Mouse (Mus musculus) embryonic stem cell, embryonic (primary cell): ENCODE results near the gene Gm20388.

Source experiments
- CTCF ChIA-PET, 4 experiments: fragments of 300-600 bp in 2 of 4; fragments of 350-600 bp in 2 of 4; sonication (Branson Sonifier 250); formaldehyde crosslinking; loops; one replicate each; lab custom pipeline; 2022; ENCODE audit warnings: inconsistent platforms in 2 of 4; lab: Charles Lee
- POLR2A ChIA-PET, 4 experiments: fragments of 300-600 bp in 2 of 4; fragments of 350-600 bp in 2 of 4; sonication (Branson Sonifier 250); formaldehyde crosslinking; loops; one replicate each; lab custom pipeline; 2022; ENCODE audit warnings: antibody characterized with exemption in 4 of 4, inconsistent platforms in 1 of 4; lab: Charles Lee

Gene Gm20388

DNA sequence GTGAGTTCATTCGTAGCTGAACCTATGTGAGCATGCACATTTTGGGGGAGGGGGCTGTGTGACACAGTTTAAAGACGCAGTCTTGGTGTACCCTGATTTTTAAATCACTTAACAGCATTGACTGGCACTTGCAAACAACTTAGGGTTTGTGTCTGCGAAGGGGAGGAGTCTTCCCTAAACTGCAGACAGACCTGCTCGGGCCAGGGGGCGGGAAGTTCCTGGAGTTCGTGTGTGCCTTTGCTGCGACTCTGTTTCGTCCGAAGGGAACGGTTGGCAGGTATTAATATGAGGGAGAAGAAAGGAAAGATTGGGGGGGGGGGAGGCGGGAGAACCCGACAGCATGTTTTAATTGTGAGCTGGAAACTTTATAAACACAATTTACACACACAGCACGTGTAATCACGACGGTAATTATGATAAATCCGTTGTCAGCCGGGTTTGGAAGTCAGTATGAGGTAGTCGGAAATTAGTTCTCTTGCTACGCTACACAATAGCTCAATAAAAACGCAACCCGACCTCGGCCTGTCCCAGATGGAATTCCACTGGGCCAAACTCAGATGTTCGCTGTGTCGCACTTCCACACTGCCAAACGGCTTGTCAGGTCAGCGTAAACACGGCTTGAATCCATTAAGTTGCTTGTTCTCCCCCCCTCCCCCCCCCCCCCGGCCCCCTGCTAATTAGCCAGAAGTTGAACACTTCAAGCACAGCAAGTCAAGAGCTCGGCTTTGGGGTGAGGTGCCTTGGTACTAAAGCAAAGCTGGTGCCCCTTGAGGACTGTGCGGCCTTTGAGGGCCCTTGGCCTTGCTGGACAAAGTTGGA lies 1264.3 kb downstream of the Gm20388 start:
- CTCF ChIA-PET: interaction anchor here (0.5 to 1.5 kb wide), 31 partner anchors 9 to 432 kb away, joined by 3 to 8 read pairs (median 3); no protein-coding TSS in a partner anchor
- POLR2A ChIA-PET: interaction anchor here in 3 of 4 experiments (0.7 to 1.0 kb wide), 3 partner anchors 12 to 96 kb away, joined by 3 to 4 read pairs (median 3); no protein-coding TSS in a partner anchor

DNA sequence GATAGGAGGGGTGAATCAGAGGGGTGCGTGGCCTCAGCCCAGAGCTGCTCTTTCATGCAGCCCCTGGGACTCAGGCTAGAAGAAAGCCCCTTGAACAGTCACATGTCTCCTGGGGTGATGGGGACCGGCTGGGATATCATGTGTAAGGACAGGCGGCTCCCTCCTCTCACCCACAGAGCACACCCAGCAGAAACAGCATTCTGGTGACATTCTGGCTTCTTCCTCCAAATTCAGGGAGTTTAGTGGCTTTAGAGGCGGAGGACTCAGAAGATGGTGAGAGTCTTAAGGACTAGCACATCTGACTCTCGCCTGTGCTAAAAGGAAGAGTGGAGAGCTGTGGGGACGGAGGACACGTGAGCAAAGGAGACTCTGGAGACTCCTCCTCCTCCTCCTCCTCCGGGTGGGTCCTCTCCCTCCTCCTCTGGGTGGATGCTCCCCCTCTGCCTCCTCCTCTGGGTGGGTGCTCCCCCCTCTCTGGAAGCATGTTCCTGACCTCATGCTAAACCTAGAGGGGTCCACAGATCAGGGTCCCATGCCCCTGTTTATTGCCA lies 1265.0 kb downstream of the Gm20388 start:
- POLR2A ChIA-PET: interaction anchor here in 1 of 4 experiments (0.9 kb wide), 1 partner anchor 12 kb away, joined by 3 read pairs; no protein-coding TSS in a partner anchor
- CTCF ChIA-PET: interaction anchor here in 1 of 4 experiments (0.7 to 1.1 kb wide), 2 partner anchors 71 to 432 kb away, joined by 3 read pairs; no protein-coding TSS in a partner anchor

DNA sequence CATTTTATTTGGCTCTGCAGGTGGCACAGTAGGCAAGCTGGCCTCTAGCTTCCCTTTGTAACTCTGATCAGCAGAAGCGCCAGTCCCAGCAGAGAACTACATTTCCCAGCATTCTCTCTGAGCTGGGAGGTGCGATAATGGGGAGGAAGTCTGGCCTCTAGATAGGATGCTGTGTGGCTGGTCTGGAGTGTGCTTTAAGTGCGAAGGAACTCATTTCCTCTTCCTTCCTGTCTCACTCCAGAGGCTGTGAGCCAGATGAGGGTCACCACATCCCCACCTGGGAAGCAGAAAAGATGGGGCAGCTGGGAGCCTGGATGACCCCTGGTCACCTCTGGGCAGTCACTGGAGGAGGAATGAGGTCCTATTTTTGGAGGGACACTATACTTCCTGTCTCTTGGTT lies 1265.7 kb downstream of the Gm20388 start:
- ChIA-PET CTCF (interaction anchor here in 1 of 4 experiments (1.1 kb wide), 1 partner anchor 72 kb away, joined by 3 read pairs; no protein-coding TSS in a partner anchor), POLR2A (interaction anchor here in 1 of 4 experiments (0.6 kb wide), 1 partner anchor 14 kb away, joined by 17 read pairs; no protein-coding TSS in a partner anchor)

DNA sequence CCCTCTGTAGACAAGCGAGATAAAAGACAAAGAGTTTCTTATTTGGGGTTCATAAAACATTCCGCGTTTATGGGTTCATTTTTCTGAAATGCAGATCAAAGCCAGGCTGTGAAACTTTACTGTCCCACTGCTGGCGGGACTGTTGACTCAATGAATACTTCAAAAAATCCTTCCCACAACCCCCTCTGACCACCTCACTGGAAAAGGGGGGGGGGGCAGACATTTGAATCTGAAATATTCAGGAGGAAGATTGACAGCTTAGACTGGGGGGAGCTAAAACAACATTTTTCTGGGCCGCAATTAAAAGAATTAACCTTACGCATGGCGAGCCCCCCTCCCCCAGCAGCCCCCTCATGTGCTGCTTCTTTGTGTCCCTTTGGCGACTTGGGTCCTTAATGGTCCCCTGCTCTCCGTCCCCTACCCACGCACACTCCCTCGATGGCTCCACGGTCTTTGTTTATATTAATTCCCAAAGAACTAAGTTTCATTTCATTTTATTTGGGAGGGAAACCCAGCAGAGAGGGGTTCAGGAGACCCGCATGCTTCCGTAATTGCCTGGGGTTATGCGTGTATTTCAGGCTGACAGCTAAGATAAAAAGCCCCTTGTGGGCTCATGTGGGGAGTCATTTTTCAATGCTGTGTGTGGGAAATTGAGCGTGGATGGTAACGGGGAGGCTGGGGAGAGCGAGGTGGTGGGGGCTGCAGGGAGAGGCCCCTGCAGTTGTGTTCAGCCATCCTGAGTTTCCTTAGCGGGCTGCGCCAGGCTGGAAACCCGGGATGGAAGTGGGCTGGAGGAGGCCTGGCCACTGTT lies 1270.0 kb downstream of the Gm20388 start:
- ChIA-PET POLR2A (no interaction called here), CTCF (interaction anchor here in 1 of 4 experiments (0.6 kb wide), 1 partner anchor 202 kb away, joined by 3 read pairs; no protein-coding TSS in a partner anchor)

DNA sequence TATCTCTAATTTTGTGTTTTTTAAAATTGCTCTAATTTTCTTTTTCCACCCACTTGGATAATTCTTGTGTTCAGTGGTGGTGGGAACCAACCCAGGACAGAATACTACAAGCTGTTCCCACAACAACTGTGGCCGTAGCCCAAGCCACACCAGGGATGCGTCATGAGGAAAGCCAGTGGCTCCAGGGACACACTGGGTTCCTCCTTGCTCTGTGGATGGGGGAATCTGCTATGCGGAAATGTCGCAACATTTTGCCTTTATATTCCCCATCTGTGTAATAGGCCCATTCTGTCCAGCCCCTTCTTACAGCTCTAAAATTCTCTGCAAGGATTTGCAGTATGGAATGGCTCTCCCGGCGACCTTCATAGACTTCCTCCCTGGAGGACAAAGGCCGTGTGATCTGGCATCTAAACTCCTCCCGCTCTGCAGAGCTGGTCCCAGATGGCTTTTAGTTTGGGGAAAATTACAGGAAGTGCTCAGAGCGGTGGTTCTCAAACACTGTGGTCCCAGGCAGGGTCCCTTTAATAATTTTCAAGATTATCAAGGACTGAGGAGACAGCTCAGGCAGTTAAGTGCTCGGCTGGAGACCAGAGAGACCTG lies 1270.7 kb downstream of the Gm20388 start:
- POLR2A ChIA-PET: no interaction called here
- CTCF ChIA-PET: no interaction called here

DNA sequence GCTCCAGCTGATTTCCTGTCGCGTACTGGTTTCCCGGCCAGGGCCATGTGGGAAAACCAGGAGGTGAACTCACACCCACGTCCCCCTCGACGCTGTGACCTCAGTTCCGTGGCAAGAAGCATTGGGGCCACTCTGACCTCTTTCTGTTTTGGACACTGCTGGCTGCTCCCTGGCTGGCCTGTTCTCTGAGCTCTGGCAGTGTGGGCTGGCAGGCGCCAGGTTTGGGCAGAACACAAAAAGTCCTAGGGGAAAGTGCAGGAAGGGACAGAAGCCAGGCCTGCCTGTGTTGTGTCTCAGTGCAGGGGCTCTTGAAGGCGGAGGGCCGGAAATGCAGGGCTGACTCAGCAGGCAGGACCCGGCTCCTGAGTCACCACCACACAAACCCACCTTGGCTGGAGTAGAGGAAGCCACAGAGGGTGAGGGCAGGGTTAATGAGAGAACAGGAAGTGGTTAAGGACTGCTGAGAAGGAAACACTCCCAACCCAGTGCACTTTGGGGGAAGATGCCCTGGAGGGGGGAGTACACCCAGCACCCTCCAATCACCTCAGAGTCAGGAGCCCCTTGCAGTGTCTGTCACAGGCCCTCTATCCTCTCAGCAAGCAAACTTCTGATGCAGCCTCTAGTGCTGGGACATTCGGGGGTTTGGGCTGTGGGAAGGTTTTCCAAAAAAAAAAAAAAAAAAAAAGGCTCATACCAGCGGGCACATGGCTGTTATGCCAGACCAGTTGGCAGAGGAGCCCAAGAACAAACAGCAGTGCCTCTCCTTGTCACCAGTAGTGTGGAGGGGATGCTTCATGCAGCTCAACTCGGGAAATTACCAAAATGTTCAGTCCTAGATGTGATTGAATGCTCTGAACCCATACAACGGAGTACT lies 1277.1 kb downstream of the Gm20388 start:
- ChIA-PET POLR2A (interaction anchor here in 2 of 4 experiments (0.5 to 0.7 kb wide), 2 partner anchors 13 to 48 kb away, joined by 3 to 9 read pairs; no protein-coding TSS in a partner anchor), CTCF (interaction anchor here in 3 of 4 experiments (0.6 to 1.3 kb wide), 3 partner anchors 27 to 866 kb away, joined by 4 to 5 read pairs (median 4); no protein-coding TSS in a partner anchor)

DNA sequence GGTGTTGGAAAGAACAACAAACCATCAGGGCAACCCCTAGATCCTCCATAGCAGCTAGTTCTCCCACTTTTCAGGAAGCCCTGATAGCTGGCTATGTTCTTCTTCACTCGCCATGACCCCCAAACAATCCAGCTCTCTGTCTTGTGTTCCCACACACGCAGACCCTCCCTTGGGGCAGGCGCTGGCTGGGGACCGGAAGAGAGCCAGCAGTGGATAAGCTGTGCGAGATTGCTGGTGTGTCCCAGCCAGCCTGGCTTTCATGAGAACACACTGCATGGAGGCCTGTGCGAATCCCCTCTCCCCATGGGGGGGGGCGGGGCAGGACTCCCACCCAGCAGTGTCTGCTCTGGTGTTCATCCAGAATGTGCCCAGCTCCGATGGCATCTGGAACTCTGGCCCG lies 1278.4 kb downstream of the Gm20388 start:
- POLR2A ChIA-PET: interaction anchor here in 1 of 4 experiments (0.6 kb wide), 1 partner anchor 43 kb away, joined by 4 read pairs; no protein-coding TSS in a partner anchor
- CTCF ChIA-PET: no interaction called here

DNA sequence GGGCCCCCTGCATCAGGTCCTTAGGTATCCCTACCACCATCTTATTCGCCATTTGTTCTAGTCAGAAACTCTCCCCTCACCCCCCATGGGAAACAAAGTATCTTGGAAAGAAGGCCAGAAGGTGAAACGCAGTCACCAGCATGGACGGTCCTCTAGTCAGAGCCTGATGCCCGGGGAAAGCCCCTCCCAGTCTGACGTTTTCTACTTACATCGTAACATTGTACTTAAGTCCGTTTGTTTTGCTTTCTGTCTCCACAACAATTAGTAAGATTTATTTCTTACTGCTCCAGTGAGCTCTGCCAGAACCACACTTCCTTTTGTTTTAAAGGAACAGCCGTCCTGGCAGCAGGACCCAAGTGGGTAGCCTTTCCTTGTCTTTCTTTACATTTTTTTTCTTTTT lies 1281.8 kb downstream of the Gm20388 start:
- CTCF ChIA-PET: interaction anchor here in 1 of 4 experiments (1.0 kb wide), 1 partner anchor 12 kb away, joined by 3 read pairs; no protein-coding TSS in a partner anchor
- POLR2A ChIA-PET: interaction anchor here in 1 of 4 experiments (0.6 kb wide), 1 partner anchor 1441 kb away, joined by 3 read pairs; no protein-coding TSS in a partner anchor

DNA sequence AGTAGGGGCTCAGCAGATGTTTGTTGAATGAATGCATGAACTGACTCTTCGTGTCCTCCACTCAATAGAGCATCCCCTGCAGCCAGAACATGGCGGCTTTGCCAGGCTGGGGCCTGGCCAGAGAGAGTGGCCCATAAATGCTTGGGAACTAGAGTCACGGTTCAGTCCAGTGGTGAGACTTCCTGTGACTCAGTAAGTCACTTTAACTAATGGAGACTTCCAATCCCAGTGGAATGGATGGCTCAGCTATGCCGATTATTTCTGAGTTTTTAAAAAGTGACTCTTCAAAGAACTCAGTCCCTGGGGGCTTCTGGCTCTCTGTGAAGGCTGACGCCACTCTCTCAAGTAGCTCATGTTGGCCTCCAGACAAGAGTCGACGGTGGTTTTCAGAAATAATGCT lies 1285.3 kb downstream of the Gm20388 start:
- CTCF ChIA-PET: interaction anchor here in 2 of 4 experiments (0.7 to 1.3 kb wide), 2 partner anchors 22 to 337 kb away, joined by 3 to 4 read pairs; no protein-coding TSS in a partner anchor
- POLR2A ChIA-PET: no interaction called here

DNA sequence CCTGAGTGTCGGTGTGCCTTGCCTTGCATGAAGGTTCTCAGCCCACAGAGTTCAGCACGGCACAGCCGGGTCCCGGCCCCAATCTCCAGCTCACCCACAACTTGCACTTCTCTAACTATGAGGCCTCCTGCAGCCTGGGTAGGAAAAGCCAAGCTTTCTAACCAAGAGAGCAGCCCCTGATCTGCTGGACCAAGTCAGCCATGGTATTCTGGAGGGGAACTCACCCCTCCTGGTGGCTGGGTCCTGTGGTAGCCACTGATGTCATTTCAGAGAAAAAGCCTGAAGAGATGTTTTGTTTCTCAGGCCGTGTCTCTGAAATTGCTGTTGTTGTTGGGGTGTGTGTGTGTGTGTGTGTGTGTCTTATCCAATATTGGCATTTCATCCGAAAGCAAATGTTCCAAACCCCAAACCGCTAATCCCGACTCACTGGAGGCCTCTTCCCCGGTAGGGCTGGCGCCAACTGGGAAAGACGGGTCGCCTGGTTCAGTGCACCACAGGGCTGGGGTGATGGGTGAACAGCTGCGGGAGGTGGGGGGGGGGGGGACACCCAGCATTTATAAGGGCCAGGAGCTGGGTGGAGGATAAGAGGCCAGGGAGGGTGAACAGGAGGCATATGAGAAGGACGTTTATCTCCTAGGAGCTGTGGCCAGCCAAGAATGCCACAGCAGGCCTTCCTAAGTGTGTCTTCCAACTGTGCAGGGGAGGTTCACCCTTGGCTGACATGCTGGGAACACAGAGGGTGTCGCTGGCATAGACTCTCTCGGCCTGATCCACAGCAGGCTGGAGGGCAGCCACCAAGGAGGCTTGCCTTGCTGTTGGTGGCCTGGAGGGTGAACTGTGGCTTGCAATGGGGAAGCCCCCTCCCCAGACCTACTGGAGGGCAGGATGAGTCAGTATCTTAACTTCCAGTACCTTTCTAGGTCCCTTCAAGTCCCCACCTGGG lies 1286.4 kb downstream of the Gm20388 start:
- ChIA-PET CTCF (interaction anchor here in 3 of 4 experiments (0.7 to 0.8 kb wide), 3 partner anchors 18 to 657 kb away, joined by 3 to 4 read pairs (median 3); no protein-coding TSS in a partner anchor), POLR2A (no interaction called here)

DNA sequence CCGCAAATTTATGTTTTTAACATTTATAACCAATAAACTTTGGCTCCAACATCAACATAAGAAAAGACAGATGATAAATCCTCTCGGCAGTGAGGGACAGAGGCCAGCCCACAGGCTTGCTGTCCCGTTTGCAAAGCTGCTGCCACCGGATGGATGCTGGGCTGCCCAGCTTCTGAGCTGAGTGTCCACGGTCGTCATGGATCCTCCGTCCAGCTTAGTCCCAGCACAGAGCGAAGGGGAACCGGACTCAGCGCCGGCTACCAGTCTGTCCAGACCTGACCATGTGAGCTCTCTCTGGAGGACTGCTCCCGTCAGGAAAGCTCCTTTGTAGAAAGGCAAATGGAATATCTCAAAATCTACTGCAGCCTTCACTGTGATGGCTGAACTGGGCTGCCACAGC lies 1289.4 kb downstream of the Gm20388 start:
- ChIA-PET CTCF (interaction anchor here in 3 of 4 experiments (0.5 to 1.2 kb wide), 4 partner anchors 15 to 18 kb away, joined by 3 to 5 read pairs (median 3); no protein-coding TSS in a partner anchor), POLR2A (no interaction called here)

DNA sequence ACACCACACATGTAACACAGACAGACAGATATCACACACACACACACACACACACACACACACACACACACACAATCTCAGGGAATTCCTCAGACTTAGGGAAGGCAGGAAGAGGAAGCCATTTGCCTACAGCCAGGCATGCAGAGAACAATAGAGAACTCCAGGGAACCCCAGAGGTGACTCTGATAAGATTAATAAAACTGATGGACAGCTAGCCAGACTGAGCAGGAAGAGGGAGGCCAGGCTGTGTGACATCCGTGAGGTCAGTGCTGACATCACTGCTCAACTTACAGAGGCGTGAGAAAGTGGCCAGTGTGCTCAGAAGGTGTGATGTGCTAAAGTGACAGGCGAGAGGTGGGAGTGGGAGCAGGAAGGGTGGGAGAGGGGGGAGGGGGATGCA lies 1290.3 kb downstream of the Gm20388 start:
- POLR2A ChIA-PET: no interaction called here
- CTCF ChIA-PET: no interaction called here

DNA sequence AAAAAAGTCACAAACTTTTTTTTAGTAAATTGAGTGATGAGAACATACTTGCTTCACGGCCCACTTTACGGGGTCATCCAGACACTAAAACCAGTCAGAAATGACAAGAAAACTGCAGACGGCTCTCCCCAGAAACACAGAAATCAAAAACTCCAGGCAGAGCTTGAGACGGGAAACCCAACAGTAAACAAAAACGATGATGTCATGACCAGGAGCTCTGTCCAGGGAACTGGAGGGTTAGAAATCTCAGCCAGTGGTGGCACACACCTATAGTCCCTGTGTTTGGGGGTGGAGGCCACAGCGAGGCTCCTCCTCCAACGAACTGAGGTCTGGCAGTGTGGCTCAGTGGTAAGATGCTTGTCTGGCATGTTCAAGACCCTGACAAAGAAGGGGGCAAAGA lies 1291.0 kb downstream of the Gm20388 start:
- CTCF ChIA-PET: interaction anchor here in 1 of 4 experiments (0.7 kb wide), 1 partner anchor 303 kb away, joined by 4 read pairs; no protein-coding TSS in a partner anchor
- POLR2A ChIA-PET: no interaction called here

DNA sequence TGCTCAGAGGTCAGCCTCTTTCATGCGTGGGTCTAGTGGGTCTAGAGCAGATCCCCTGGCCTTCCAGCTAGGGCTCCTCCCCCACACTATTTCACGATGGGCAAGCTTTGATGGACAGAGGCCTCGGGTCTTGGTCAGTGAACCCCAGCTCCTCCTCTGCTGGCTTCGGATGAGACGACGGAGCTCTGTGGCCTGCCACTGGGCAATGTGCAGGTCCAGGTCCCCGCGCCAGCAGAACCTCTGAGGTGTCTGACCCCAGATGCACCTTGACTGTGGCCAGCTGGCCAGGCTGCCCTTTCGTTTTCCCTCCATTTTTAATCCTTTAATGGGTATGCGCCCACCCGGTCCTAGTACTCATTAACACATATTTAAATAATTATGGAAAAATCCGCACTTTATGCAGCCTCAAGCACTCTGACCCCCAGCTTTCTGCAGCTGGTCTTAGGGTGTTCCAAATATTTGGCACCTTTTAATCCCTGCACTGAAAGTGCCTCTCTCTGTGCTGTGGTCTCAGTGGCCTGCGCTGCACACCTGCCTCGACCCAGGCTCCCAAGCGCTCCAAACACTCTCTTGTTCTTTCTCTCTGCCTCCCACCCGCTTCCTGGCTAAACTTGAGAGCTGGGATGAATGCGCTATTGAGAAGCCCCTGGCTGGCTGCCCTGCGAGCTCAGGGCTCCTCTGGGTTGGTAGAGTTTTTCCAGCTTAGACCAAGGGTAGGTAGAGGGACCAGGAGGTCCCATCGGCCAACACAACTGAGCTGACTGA lies 1293.2 kb downstream of the Gm20388 start:
- ChIA-PET POLR2A (no interaction called here), CTCF (interaction anchor here in 2 of 4 experiments (1.1 to 1.4 kb wide), 3 partner anchors 14 to 100 kb away, joined by 3 to 5 read pairs (median 5); no protein-coding TSS in a partner anchor)

DNA sequence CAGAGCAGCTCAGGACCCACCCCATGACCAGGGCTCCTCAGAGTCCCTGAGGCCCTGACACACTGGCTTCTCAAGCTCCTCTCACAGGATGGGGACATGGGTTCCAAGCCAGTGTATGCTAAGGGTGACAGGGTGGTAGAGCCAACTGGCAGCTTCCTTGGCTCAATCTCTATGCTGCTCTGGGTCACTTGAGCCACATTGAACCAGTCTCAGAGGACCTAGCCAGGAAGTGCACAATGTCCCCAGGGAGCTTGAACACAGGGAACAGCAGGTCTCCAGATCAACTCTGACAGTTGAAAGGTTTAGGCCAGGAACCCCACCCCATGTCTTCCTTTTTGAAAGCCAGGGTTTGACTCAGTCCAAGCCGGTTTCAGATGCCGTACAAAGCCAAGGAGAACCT lies 1296.5 kb downstream of the Gm20388 start:
- ChIA-PET CTCF (interaction anchor here in 2 of 4 experiments (0.7 to 2.0 kb wide), 3 partner anchors 8 to 11 kb away, joined by 3 to 5 read pairs (median 3); no protein-coding TSS in a partner anchor), POLR2A (no interaction called here)
